Mouse (Mus musculus) megakaryocyte, embryonic 14.5 days (primary cell): ENCODE measurements at regions not wholly inside any gene's neighbourhood (a gene's known extent, or its start where the extent isn't known, plus 50 kb on each side); places are given as distances from the start of the nearest gene placed in this dataset.

Source experiments
- H3K27me3 ChIP-seq: replicated peaks from 2 replicates; pipeline ENCODE3; 2012; ENCODE audit warnings: inconsistent platforms
- H3K36me3 ChIP-seq: replicated peaks from 2 replicates; pipeline ENCODE3; 2012; ENCODE audit warnings: low read length, inconsistent platforms, mixed read lengths
- H3K4me1 ChIP-seq: 2 replicates; pipeline ENCODE4 v1.6.1; 2012; ENCODE audit warnings: inconsistent platforms
- H3K4me3 ChIP-seq: replicated peaks from 2 replicates; pipeline ENCODE3; 2012; ENCODE audit warnings: moderate library complexity, mild to moderate bottlenecking, inconsistent platforms
- H3K9me3 ChIP-seq: 2 replicates; pipeline ENCODE4 v1.6.1; 2012; ENCODE audit warnings: inconsistent platforms
- FLI1 ChIP-seq: IDR thresholded peaks from 2 replicates; pipeline ENCODE4 v1.6.1; 2012; ENCODE audit warnings: low read length, inconsistent platforms, mixed read lengths
- GATA1 ChIP-seq: IDR thresholded peaks from 3 replicates; pipeline ENCODE4 v1.6.1; 2012; ENCODE audit warnings: mixed read lengths, low read length, inconsistent platforms, borderline replicate concordance

DNA sequence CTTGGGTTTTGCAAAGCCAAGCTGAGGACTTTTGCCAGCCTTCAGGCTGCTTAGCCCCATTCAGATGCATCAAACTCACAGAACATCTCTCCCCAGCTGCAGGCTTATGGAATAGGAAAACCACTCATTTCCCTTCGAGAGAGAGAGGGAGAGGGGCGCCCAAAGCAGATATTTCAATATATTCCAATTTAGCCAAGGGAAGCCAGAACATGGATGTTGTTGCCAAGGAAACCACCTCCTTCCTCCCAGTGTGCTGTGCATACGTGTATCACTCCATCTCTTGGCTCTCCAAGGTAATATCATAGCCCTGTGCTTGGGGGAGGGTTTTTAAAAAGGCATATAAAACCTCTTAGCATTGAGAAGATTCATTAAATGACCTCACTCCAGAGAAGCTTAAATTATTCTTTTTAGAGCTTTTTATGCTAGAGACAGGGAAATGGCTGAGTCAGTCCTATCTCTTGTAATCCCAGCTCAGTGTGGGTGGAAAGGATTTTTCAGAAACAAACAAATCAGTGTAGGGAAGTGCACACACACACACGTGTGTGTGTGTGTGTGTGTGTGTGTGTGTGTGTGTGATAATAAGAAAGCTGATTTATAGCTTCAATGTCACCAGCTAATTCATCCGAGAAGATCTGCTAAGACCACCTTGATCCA lies 245.1 kb downstream of the Rps24 start:
- H3K4me3 ChIP-seq: no peak overlapping the region
- no peaks in the 10 kb centered on the region for H3K36me3 ChIP-seq

DNA sequence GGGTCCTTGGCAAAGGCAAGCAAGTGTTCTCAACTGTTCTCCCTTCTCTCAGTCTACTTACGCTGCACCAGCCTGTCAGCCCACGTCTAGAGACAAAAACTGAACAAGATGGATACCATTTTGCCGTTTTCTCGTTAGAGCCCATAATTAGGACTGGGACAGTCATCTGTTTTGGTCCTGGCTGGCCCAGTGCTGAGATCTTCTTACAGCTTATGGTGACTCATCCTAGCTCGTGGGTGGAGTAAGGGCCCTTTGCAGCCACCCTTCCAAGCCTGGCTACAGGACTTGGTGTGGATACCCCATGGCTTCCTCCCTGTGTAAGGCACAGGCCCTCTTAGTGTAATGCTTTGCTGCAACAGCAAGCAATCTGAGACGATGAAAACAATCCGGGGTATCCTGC lies 246.4 kb downstream of the Rps24 start:
- no peaks in the 10 kb centered on the region for H3K9me3 ChIP-seq
- no peak overlapping the region for H3K4me3 ChIP-seq
- no peaks in the 10 kb centered on the region for H3K4me1 ChIP-seq
- no peaks in the 10 kb centered on the region for H3K36me3 ChIP-seq
- peaks cover 4% of the 10 kb centered on the region for H3K27me3 ChIP-seq
- TF ChIP-seq GATA1 (no peak), FLI1 (no peak)

More for the DNA sequence above, 245.1 kb downstream of the Rps24 start:
- TF ChIP-seq GATA1 (no peak), FLI1 (no peak)
- no peaks in the 10 kb centered on the region for H3K9me3 ChIP-seq
- H3K27me3 ChIP-seq: peaks cover 4% of the 10 kb centered on the region
- H3K4me1 ChIP-seq: no peaks in the 10 kb centered on the region

DNA sequence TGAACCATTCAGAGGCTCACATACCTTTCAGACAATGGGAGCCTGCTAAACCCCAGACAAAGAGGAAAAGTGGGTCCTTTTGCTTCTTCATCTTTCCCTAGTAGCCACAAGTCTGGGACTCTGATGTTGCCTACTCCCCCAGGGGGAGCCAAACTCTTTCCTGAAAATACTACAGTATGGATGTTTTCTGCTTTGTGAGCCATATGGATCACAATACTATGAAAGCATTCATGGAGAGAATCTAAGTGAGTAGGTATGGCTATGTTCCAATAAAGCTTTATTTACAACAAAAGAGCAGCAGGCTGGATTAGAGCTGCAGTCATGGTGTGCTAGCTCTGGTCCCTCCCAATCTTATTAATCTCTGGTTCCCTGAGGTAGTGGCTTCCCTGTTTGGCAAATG lies 251.9 kb downstream of the Rps24 start:
- H3K4me1 ChIP-seq: no peaks in the 10 kb centered on the region
- H3K4me3 ChIP-seq: no peak overlapping the region
- no peaks in the 10 kb centered on the region for H3K36me3 ChIP-seq
- no peaks in the 10 kb centered on the region for H3K27me3 ChIP-seq
- TF ChIP-seq GATA1 (no peak), FLI1 (no peak)
- no peaks in the 10 kb centered on the region for H3K9me3 ChIP-seq

- H3K27me3 ChIP-seq: peaks cover 11% of the 10 kb centered on the region
- H3K4me1 ChIP-seq: no peaks in the 10 kb centered on the region
- no peaks in the 10 kb centered on the region for H3K36me3 ChIP-seq
- no peak for TF ChIP-seq FLI1
- no peak for TF ChIP-seq GATA1
- no peak overlapping the region for H3K4me3 ChIP-seq
- no peaks in the 10 kb centered on the region for H3K9me3 ChIP-seq
Observed at GRCm38 (mm10) chr14:24744451-24744850, 257.5 kb downstream of the Rps24 start.

DNA sequence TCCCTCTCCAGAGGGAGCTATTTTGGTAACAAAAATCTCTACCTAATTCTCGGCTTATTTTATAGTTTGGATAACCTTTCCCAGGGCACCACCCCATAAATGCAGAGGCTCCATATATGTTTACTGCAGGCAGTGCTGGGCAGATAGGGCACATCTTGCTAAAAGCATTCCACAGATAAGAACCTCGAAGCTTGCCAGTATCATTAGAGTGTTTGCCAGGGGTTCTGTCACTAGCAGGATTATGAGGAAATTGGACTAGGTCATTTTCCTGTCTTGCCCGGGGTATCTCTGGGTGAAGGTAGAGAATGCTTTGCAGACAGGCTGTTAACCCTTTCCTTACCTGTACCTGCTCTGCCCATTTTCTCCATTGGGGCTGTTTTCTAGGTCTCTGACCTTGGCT lies 258.8 kb downstream of the Rps24 start:
- Histone ChIP-seq H3K4me1 (no peaks in the 10 kb centered on the region), H3K27me3 (peaks cover 13% of the 10 kb centered on the region), H3K9me3 (no peaks in the 10 kb centered on the region), H3K4me3 (no peak overlapping the region), H3K36me3 (no peaks in the 10 kb centered on the region)
- TF ChIP-seq GATA1 (no peak), FLI1 (no peak)

DNA sequence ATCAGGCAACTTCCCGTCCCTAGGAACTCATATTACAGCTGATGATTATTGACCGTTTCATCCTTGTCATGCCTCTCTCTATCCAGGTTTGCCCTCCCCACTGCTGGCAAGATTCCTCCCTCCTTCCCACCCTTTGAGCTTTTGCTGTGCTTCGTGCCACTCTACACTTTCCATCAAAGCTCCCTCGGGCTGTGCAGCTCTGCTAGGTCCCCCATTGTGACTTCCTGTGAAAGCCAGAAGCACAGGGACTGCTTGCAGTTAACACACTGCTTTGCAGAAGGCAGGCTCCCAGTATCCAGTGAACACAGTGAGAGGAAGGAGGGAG lies 260.5 kb downstream of the Rps24 start:
- Histone ChIP-seq H3K36me3 (no peaks in the 10 kb centered on the region), H3K9me3 (no peaks in the 10 kb centered on the region), H3K27me3 (peaks cover 18% of the 10 kb centered on the region), H3K4me3 (no peak overlapping the region), H3K4me1 (no peaks in the 10 kb centered on the region)
- TF ChIP-seq FLI1: no peak
- TF ChIP-seq GATA1: no peak

GRCm38 (mm10) chr14:24747796-24748496 lies 261.0 kb downstream of the Rps24 start:
- Histone ChIP-seq H3K4me1 (no peaks in the 10 kb centered on the region), H3K4me3 (no peak overlapping the region), H3K27me3 (peaks cover 18% of the 10 kb centered on the region), H3K9me3 (no peaks in the 10 kb centered on the region), H3K36me3 (no peaks in the 10 kb centered on the region)
- TF ChIP-seq GATA1: no peak
- no peak for TF ChIP-seq FLI1

DNA sequence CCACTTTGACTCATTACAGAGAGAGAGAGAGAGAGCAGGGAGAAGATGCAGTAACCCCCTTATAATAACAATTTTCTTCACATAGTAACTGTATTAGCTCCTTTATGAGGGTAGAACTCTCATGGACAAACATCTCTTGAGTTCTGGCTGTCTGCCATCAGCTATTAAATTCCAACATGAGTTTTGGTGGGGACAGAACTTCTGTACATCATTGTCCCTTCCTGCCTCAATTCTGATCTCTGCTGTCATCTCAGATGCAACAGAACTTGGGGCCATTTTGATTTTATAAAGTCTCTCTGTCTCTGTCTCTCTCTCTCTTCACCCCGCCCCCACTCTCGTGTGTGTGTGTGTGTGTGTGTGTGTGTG lies 261.6 kb downstream of the Rps24 start:
- Histone ChIP-seq H3K27me3 (peaks cover 18% of the 10 kb centered on the region), H3K4me1 (no peaks in the 10 kb centered on the region), H3K4me3 (no peak overlapping the region), H3K36me3 (no peaks in the 10 kb centered on the region), H3K9me3 (no peaks in the 10 kb centered on the region)
- TF ChIP-seq FLI1 (no peak), GATA1 (no peak)

DNA sequence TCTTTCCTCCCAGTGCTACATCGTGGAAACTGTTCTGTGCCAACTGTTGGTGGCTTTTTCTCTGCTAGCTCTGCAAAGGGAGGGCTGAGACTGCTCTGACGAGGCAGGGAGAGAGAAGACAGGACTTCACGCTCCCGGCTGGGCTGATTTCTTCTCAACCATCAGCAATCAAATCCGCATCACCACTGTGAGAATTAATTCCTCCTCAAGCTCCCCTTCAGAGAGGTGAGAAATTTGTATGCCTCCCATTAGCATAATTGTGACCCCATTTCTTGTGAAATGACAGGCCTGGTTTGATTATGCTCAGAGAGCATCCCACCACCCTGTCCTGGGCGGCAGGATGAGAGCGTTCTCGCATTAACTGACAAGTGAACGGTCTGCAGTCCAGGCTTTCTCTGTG lies 262.4 kb downstream of the Rps24 start:
- no peak overlapping the region for H3K4me3 ChIP-seq
- H3K4me1 ChIP-seq: no peaks in the 10 kb centered on the region
- TF ChIP-seq GATA1 (no peak), FLI1 (no peak)
- no peaks in the 10 kb centered on the region for H3K36me3 ChIP-seq
- no peaks in the 10 kb centered on the region for H3K9me3 ChIP-seq
- H3K27me3 ChIP-seq: peaks cover 20% of the 10 kb centered on the region

- Histone ChIP-seq H3K4me1 (no peaks in the 10 kb centered on the region), H3K27me3 (peaks cover 20% of the 10 kb centered on the region), H3K4me3 (no peak overlapping the region), H3K9me3 (no peaks in the 10 kb centered on the region), H3K36me3 (no peaks in the 10 kb centered on the region)
- TF ChIP-seq FLI1 (no peak), GATA1 (no peak)
Observed at GRCm38 (mm10) chr14:24751227-24751626, 264.3 kb downstream of the Rps24 start.

GRCm38 (mm10) chr14:24754753-24755152 lies 267.8 kb downstream of the Rps24 start:
- Histone ChIP-seq H3K4me3 (no peak overlapping the region), H3K27me3 (peaks cover 13% of the 10 kb centered on the region), H3K4me1 (no peaks in the 10 kb centered on the region), H3K9me3 (no peaks in the 10 kb centered on the region), H3K36me3 (no peaks in the 10 kb centered on the region)
- TF ChIP-seq GATA1: no peak
- TF ChIP-seq FLI1: no peak
